Mouse (Mus musculus) testis, adult 2 months (tissue): ENCODE measurements around the gene Kcnd3.

Experiments used
- CTCF ChIP-seq: fragments of 200-500 bp; IDR thresholded peaks from 2 replicates; pipeline ENCODE4 v1.5.1; 2012; ENCODE audit warnings: low read depth, mild to moderate bottlenecking, inconsistent platforms, low read length, moderate library complexity; ENCODE audit not compliant: control insufficient read depth, insufficient read depth, insufficient replicate concordance
- POLR2A ChIP-seq: fragments of 200-500 bp; IDR thresholded peaks from 2 replicates; pipeline ENCODE4 v1.6.1; 2012; ENCODE audit warnings: low read depth, mild to moderate bottlenecking, inconsistent platforms, low read length, moderate library complexity; ENCODE audit not compliant: control insufficient read depth

GRCm38 (mm10) chr3:105520446-105520845 lies 68.3 kb downstream of the Kcnd3 start:
- TF ChIP-seq CTCF = no peak
- TF ChIP-seq POLR2A = no peak
